Mouse (Mus musculus) inflammation-experienced regulatory T-cells (primary cell): Measurements from ENCODE around the gene Olfr1224-ps1. TPM values are rescaled to one million over a fixed set of nuclear protein-coding genes. Genes with fewer than 3 reads are reported as not detected.

Source experiments
- polyA plus RNA-seq, 2 experiments: library from polyadenylated mRNA; unstranded; fragments of 100-300 nt; shearing (Covaris generic); gene quantifications; one replicate each; pipeline ENCODE4 v1.2.1; 2017

The Olfr1224-ps1 gene
- not detected for polyA plus RNA-seq

GRCm38 (mm10) chr2:89163991-89164390, at the start of gene Olfr1224-ps1:
Gene Olfr1224-ps1, minus strand, starts transcription at chr2:89164091.

GRCm38 (mm10) chr2:89199948-89200347, 36.1 kb upstream of the Olfr1224-ps1 start, which contains the start of gene Olfr1226:
Gene Olfr1226, minus strand, starts transcription at chr2:89200048.

GRCm38 (mm10) chr2:89174569-89174968, 10.7 kb upstream of the Olfr1224-ps1 start, which contains the start of gene Olfr1225:
Gene Olfr1225, minus strand, starts transcription at chr2:89174669.

GRCm38 (mm10) chr2:89151460-89151859, 12.4 kb downstream of the Olfr1224-ps1 start, which contains the start of gene Olfr1223:
Gene Olfr1223, minus strand, starts transcription at chr2:89151560.

GRCm38 (mm10) chr2:89132954-89133353, 30.9 kb downstream of the Olfr1224-ps1 start, which contains the start of gene Olfr1222:
Gene Olfr1222, minus strand, starts transcription at chr2:89133054.

GRCm38 (mm10) chr2:89117183-89117582, 46.7 kb downstream of the Olfr1224-ps1 start, which contains the start of gene Olfr1221:
Gene Olfr1221, minus strand, starts transcription at chr2:89117283.

GRCm38 (mm10) chr2:89106735-89107134, 57.2 kb downstream of the Olfr1224-ps1 start, which contains the start of gene Olfr1220:
Gene Olfr1220, minus strand, starts transcription at chr2:89106835.

Other genes starting within 250 kb of the Olfr1224-ps1 start
- under 1 TPM; 0.04 to 0.37 TPM for gene Olfr1209, start 248.9 kb downstream of the Olfr1224-ps1 start, polyA plus RNA-seq
- not detected for gene Olfr1211, start 226.0 kb downstream of the Olfr1224-ps1 start, polyA plus RNA-seq
- under 1 TPM in 1 of 2 experiments, not detected in 1; 0.16 TPM for gene Olfr1212, start 210.1 kb downstream of the Olfr1224-ps1 start, polyA plus RNA-seq
- gene Gm13762, start 183.8 kb downstream of the Olfr1224-ps1 start, polyA plus RNA-seq, result not detected
- under 1 TPM in 1 of 2 experiments, not detected in 1; 0.23 TPM for gene Olfr1214, start 171.4 kb downstream of the Olfr1224-ps1 start, polyA plus RNA-seq
- under 1 TPM; 0.49 to 0.53 TPM for gene Olfr1215, start 157.1 kb downstream of the Olfr1224-ps1 start, polyA plus RNA-seq
- gene Olfr1216, start 145.8 kb downstream of the Olfr1224-ps1 start, polyA plus RNA-seq, result not detected
- under 1 TPM; 0.07 to 0.11 TPM for gene Olfr1217, start 132.0 kb downstream of the Olfr1224-ps1 start, polyA plus RNA-seq
- gene Olfr1218, start 102.9 kb downstream of the Olfr1224-ps1 start, polyA plus RNA-seq, result not detected
- gene Olfr1219, start 80.6 kb downstream of the Olfr1224-ps1 start, polyA plus RNA-seq, result not detected
- under 1 TPM; 0.08 to 0.62 TPM for gene Olfr1220, start 57.3 kb downstream of the Olfr1224-ps1 start, polyA plus RNA-seq
- not detected for gene Olfr1221, start 46.8 kb downstream of the Olfr1224-ps1 start, polyA plus RNA-seq
- gene Olfr1222, start 31.0 kb downstream of the Olfr1224-ps1 start, polyA plus RNA-seq, result not detected
- gene Olfr1223, start 12.5 kb downstream of the Olfr1224-ps1 start, polyA plus RNA-seq, result under 1 TPM in 1 of 2 experiments, not detected in 1; 0.30 TPM
- gene Olfr1225, start 10.6 kb upstream of the Olfr1224-ps1 start, polyA plus RNA-seq, result under 1 TPM; 0.06 to 0.77 TPM
- not detected for gene Olfr1226, start 36.0 kb upstream of the Olfr1224-ps1 start, polyA plus RNA-seq
- gene Olfr1228, start 90.0 kb upstream of the Olfr1224-ps1 start, polyA plus RNA-seq, result 1 to 10 TPM in 1 of 2 experiments, under 1 TPM in 1; 0.42 to 1.1 TPM
- gene Olfr1229, start 123.9 kb upstream of the Olfr1224-ps1 start, polyA plus RNA-seq, result not detected
- not detected for gene Olfr1230, start 133.2 kb upstream of the Olfr1224-ps1 start, polyA plus RNA-seq
- gene Olfr1231, start 143.0 kb upstream of the Olfr1224-ps1 start, polyA plus RNA-seq, result under 1 TPM in 1 of 2 experiments, not detected in 1; 0.34 TPM
- gene Olfr1232, start 165.6 kb upstream of the Olfr1224-ps1 start, polyA plus RNA-seq, result not detected
- gene Olfr1233, start 178.3 kb upstream of the Olfr1224-ps1 start, polyA plus RNA-seq, result under 1 TPM; 0.06 to 0.67 TPM
- gene Olfr1234, start 200.8 kb upstream of the Olfr1224-ps1 start, polyA plus RNA-seq, result under 1 TPM in 1 of 2 experiments, not detected in 1; 0.23 TPM
- gene Olfr1238, start 245.6 kb upstream of the Olfr1224-ps1 start, polyA plus RNA-seq, result under 1 TPM in 1 of 2 experiments, not detected in 1; 0.11 TPM